Mouse (Mus musculus): ENCODE data around the gene Creg1.

Creg1 gene

GRCm38 (mm10) chr1:165763635-165764372 lies at the start of gene Creg1:
Creg1 (plus strand) TSS chr1:165763746.
- peak; percentile 93 for DNase-seq (ENCODE audit: low read depth, low spot score)

- DNase-seq (ENCODE audit: low read depth, low spot score), result no peak
Observed at GRCm38 (mm10) chr1:165713798-165714197, 49.7 kb upstream of the Creg1 start.

- DNase-seq (ENCODE audit: low read depth, low spot score), result no peak
Observed at GRCm38 (mm10) chr1:165716426-165716825, 47.1 kb upstream of the Creg1 start.

- no peak for DNase-seq (ENCODE audit: low read depth, low spot score)
Observed at GRCm38 (mm10) chr1:165717711-165718542, 45.6 kb upstream of the Creg1 start.

GRCm38 (mm10) chr1:165718543-165719105 lies 44.9 kb upstream of the Creg1 start:
- DNase-seq (ENCODE audit: low read depth, low spot score), result no peak

- no peak for DNase-seq (ENCODE audit: low read depth, low spot score)
Observed at GRCm38 (mm10) chr1:165722531-165723123, 40.9 kb upstream of the Creg1 start.

GRCm38 (mm10) chr1:165724219-165725033 lies 39.1 kb upstream of the Creg1 start:
- no peak for DNase-seq (ENCODE audit: low read depth, low spot score)

- no peak for DNase-seq (ENCODE audit: low read depth, low spot score)
Observed at GRCm38 (mm10) chr1:165725039-165725644, 38.4 kb upstream of the Creg1 start.

- no peak for DNase-seq (ENCODE audit: low read depth, low spot score)
Observed at GRCm38 (mm10) chr1:165726986-165727385, 36.6 kb upstream of the Creg1 start.

- no peak for DNase-seq (ENCODE audit: low read depth, low spot score)
Observed at GRCm38 (mm10) chr1:165728057-165728639, 35.4 kb upstream of the Creg1 start.

GRCm38 (mm10) chr1:165730129-165730528 lies 33.4 kb upstream of the Creg1 start:
- DNase-seq (ENCODE audit: low read depth, low spot score), result no peak

- no peak for DNase-seq (ENCODE audit: low read depth, low spot score)
Observed at GRCm38 (mm10) chr1:165731553-165731952, 32.0 kb upstream of the Creg1 start.

GRCm38 (mm10) chr1:165734840-165735239 lies 28.7 kb upstream of the Creg1 start:
- no peak for DNase-seq (ENCODE audit: low read depth, low spot score)

- DNase-seq (ENCODE audit: low read depth, low spot score), result peak; percentile 90
Observed at GRCm38 (mm10) chr1:165735826-165736818, 27.4 kb upstream of the Creg1 start.

- DNase-seq (ENCODE audit: low read depth, low spot score), result no peak
Observed at GRCm38 (mm10) chr1:165737451-165737850, 26.1 kb upstream of the Creg1 start.

GRCm38 (mm10) chr1:165737867-165738266 lies 25.7 kb upstream of the Creg1 start:
- no peak for DNase-seq (ENCODE audit: low read depth, low spot score)

GRCm38 (mm10) chr1:165738985-165739384 lies 24.6 kb upstream of the Creg1 start:
- no peak for DNase-seq (ENCODE audit: low read depth, low spot score)

GRCm38 (mm10) chr1:165741989-165742388 lies 21.6 kb upstream of the Creg1 start:
- DNase-seq (ENCODE audit: low read depth, low spot score), result no peak

GRCm38 (mm10) chr1:165748053-165748452 lies 15.5 kb upstream of the Creg1 start:
- DNase-seq (ENCODE audit: low read depth, low spot score), result peak; percentile 77
